In genomic region chr3:105047616-105048015, GRCm38 (mm10) we compare ENCODE assay signal across 9 mouse cellular contexts. TPM values are rescaled to one million over a fixed set of nuclear protein-coding genes. Genes with fewer than 3 reads are reported as not detected.
A peak's percentile ranks its signal among the peaks of the same experiment; 100 is the strongest.
DNase-seq lines count a peak whose midpoint lies in the region; ATAC-seq lines count a peak whose summit lies in the region.
"Had no signal": no experiment of that assay in that cellular context is flagged by ENCODE, and none has a peak within 500 bp of the region (broad histone marks: within the 10 kb centered on the region; RNA-seq: fewer than 3 reads in every experiment).

No protein-coding gene starts in this region.

- peaks cover 22% of the 10 kb centered on the region for H3K4me1 ChIP-seq in intestine, embryonic 15.5 days (replicated peaks)
- H3K4me1 ChIP-seq in neural tube, embryonic 15.5 days, result peaks cover 72% of the 10 kb centered on the region

- H3K27me3 ChIP-seq in intestine, embryonic 15.5 days (replicated peaks), result no peaks in the 10 kb centered on the region
- H3K27me3 ChIP-seq in neural tube, embryonic 15.5 days (replicated peaks), result no peaks in the 10 kb centered on the region

- no peak overlapping the region for H3K4me3 ChIP-seq in intestine, embryonic 15.5 days (replicated peaks)
- H3K4me3 ChIP-seq in neural tube, embryonic 15.5 days (replicated peaks), result no peak overlapping the region

- no peak overlapping the region for H3K4me2 ChIP-seq in intestine, embryonic 15.5 days (replicated peaks)
- no peak overlapping the region for H3K4me2 ChIP-seq in neural tube, embryonic 15.5 days

- H3K9me3 ChIP-seq in intestine, embryonic 15.5 days, result no peaks in the 10 kb centered on the region
- no peaks in the 10 kb centered on the region for H3K9me3 ChIP-seq in neural tube, embryonic 15.5 days (replicated peaks)

- H3K27ac ChIP-seq in intestine, embryonic 15.5 days, result no peak overlapping the region
- H3K27ac ChIP-seq in neural tube, embryonic 15.5 days (replicated peaks), result no peak overlapping the region

- H3K9ac ChIP-seq in intestine, embryonic 15.5 days, result no peak overlapping the region
- no peak overlapping the region for H3K9ac ChIP-seq in neural tube, embryonic 15.5 days (replicated peaks)

- ATAC-seq in megakaryocyte progenitor cell, adult 5-6 weeks (replicated peaks; ENCODE audit: poor library complexity), result peak; percentile 57
- ATAC-seq in intestine, embryonic 15.5 days, result no peak
- no peak for ATAC-seq in neural tube, embryonic 15.5 days (ENCODE audit: low FRiP score)

- 50% methylated on average over 8 of the region's 8 CpGs for WGBS in intestine, embryonic 15.5 days
- WGBS in neural tube, embryonic 15.5 days, result 76% methylated on average over 8 of the region's 8 CpGs

- H3K36me3 ChIP-seq in intestine, embryonic 15.5 days, result no peaks in the 10 kb centered on the region
- H3K36me3 ChIP-seq in neural tube, embryonic 15.5 days, result no peaks in the 10 kb centered on the region

- DNase-seq in cerebellum, postnatal 25 days, result peak; percentile 21 to 35
- DNase-seq in cerebellum, postnatal 36 days, result no peak
- DNase-seq in spleen, postnatal 36 days (ENCODE audit: low spot score in 2 of 2), result peak; percentile 15
- no peak for DNase-seq in spleen, postnatal 10 days (ENCODE audit: low spot score in 2 of 2)
- peak; percentile 72 to 80 for DNase-seq in kidney, adult 8-10 months

RNA-seq across cellular contexts. Expression of gene Cttnbp2nl, which starts 5.3 kb away (rescaled TPM):
- total RNA-seq in megakaryocyte progenitor cell, adult 5-6 weeks (2015), result 0.17 and 0.39 TPM in 2 replicates
- total RNA-seq in megakaryocyte progenitor cell, adult 5-6 weeks (2017), result 0.07 TPM in 1 of 2 replicates, not detected in the other
- polyA plus RNA-seq in intestine, embryonic 15.5 days (2015; fragmentation: Nextera tagmentation; extraction: Ambion mirVana), result 18.8 and 21.9 TPM in 2 replicates
- 35.8 and 38.8 TPM in 2 replicates for polyA plus RNA-seq in neural tube, embryonic 15.5 days (2015; fragmentation: Nextera tagmentation; extraction: Ambion mirVana)

RNA-seq across cellular contexts. Expression of gene 4930564D02Rik, which starts 19.0 kb away (rescaled TPM):
- not detected in 2 replicates for total RNA-seq in megakaryocyte progenitor cell, adult 5-6 weeks (2015)
- not detected in 2 replicates for total RNA-seq in megakaryocyte progenitor cell, adult 5-6 weeks (2017)
- not detected in 2 replicates for polyA plus RNA-seq in intestine, embryonic 15.5 days (2015; fragmentation: Nextera tagmentation; extraction: Ambion mirVana)
- not detected in 2 replicates for polyA plus RNA-seq in neural tube, embryonic 15.5 days (2015; fragmentation: Nextera tagmentation; extraction: Ambion mirVana)
- polyA plus RNA-seq: large intestine, adult 2 months had no signal

Comparison
In these comparisons a context has a peak if more than half of its experiments do, and no peak if none do; other contexts are left out.
1. DNase-seq: peak in cerebellum, postnatal 25 days (2 of 2), spleen, postnatal 36 days (2 of 2) and kidney, adult 8-10 months (2 of 2); none in cerebellum, postnatal 36 days (0 of 2) and spleen, postnatal 10 days (0 of 2).